Mouse (Mus musculus): Measurements from ENCODE around the gene Pacsin2. TPM values are rescaled to one million over a fixed set of nuclear protein-coding genes. Genes with fewer than 3 reads are reported as not detected.

Pacsin2 gene
- 28.1 TPM for polyA plus RNA-seq (2014; fragmentation: Illumina TruSeq; extraction: RNeasy Lipid Tissue Mini Kit (QIAGEN cat#74804); ENCODE audit: low replicate concordance)

GRCm38 (mm10) chr15:83464083-83464904 is at the start of gene Pacsin2:
Gene Pacsin2 (minus strand): TSS chr15:83464606.

GRCm38 (mm10) chr15:83510805-83511405 is 46.5 kb upstream of the Pacsin2 start, which contains the start of gene Ttll1:
Gene Ttll1 (minus strand): TSS chr15:83510893.

GRCm38 (mm10) chr15:83349954-83350711 is 114.3 kb downstream of the Pacsin2 start, which contains the start of gene Arfgap3:
Gene Arfgap3 (minus strand): TSS chr15:83350247.

Other genes starting within 250 kb of the Pacsin2 start
- gene A4galt, start 212.8 kb downstream of the Pacsin2 start, polyA plus RNA-seq (2014; fragmentation: Illumina TruSeq; extraction: RNeasy Lipid Tissue Mini Kit (QIAGEN cat#74804); ENCODE audit: low replicate concordance) = not detected
- 45.9 TPM for gene Arfgap3, start 114.4 kb downstream of the Pacsin2 start, polyA plus RNA-seq (2014; fragmentation: Illumina TruSeq; extraction: RNeasy Lipid Tissue Mini Kit (QIAGEN cat#74804); ENCODE audit: low replicate concordance)
- gene Ttll1, start 46.3 kb upstream of the Pacsin2 start, polyA plus RNA-seq (2014; fragmentation: Illumina TruSeq; extraction: RNeasy Lipid Tissue Mini Kit (QIAGEN cat#74804); ENCODE audit: low replicate concordance) = 0.78 TPM
- not detected for gene Bik, start 62.3 kb upstream of the Pacsin2 start, polyA plus RNA-seq (2014; fragmentation: Illumina TruSeq; extraction: RNeasy Lipid Tissue Mini Kit (QIAGEN cat#74804); ENCODE audit: low replicate concordance)
- not detected for gene Tspo, start 99.0 kb upstream of the Pacsin2 start, polyA plus RNA-seq (2014; fragmentation: Illumina TruSeq; extraction: RNeasy Lipid Tissue Mini Kit (QIAGEN cat#74804); ENCODE audit: low replicate concordance)
- gene Mcat, start 99.2 kb upstream of the Pacsin2 start, polyA plus RNA-seq (2014; fragmentation: Illumina TruSeq; extraction: RNeasy Lipid Tissue Mini Kit (QIAGEN cat#74804); ENCODE audit: low replicate concordance) = 0.37 TPM
- 0.45 TPM for gene Ttll12, start 130.6 kb upstream of the Pacsin2 start, polyA plus RNA-seq (2014; fragmentation: Illumina TruSeq; extraction: RNeasy Lipid Tissue Mini Kit (QIAGEN cat#74804); ENCODE audit: low replicate concordance)

All from small intestine, adult 10 weeks (tissue).